Mouse (Mus musculus) megakaryocyte, embryonic 14.5 days (primary cell): ENCODE measurements around the gene Tspear.

Experiments
- FLI1 ChIP-seq: IDR thresholded peaks from 2 replicates; pipeline ENCODE4 v1.6.1; 2012; ENCODE audit warnings: low read length, inconsistent platforms, mixed read lengths
- GATA1 ChIP-seq: IDR thresholded peaks from 3 replicates; pipeline ENCODE4 v1.6.1; 2012; ENCODE audit warnings: mixed read lengths, low read length, inconsistent platforms, borderline replicate concordance

- TF ChIP-seq GATA1 (no peak), FLI1 (no peak)
Measured at GRCm38 (mm10) chr10:77667402-77667801, 19.0 kb upstream of the Tspear start.
